Mouse (Mus musculus) layer of hippocampus, adult 8-10 months (tissue): ENCODE data around the gene Dnaic1. TPM values are rescaled to one million over a fixed set of nuclear protein-coding genes. Genes with fewer than 3 reads are reported as not detected.

Experiments
- DNase-seq, 2 experiments: peaks; one replicate each; pipeline ENCODE4 v3.0.0; 2022; ENCODE audit warnings: low spot score in 2 of 2
- total RNA-seq, 4 experiments: library from RNA; stranded (reverse); gene quantifications; 2 replicates each; pipeline ENCODE4 v1.2.4; 2022

The Dnaic1 gene
- total RNA-seq, 4 experiments from 2014 or later = 3.6 to 8.4 (median 5.9) TPM

DNA sequence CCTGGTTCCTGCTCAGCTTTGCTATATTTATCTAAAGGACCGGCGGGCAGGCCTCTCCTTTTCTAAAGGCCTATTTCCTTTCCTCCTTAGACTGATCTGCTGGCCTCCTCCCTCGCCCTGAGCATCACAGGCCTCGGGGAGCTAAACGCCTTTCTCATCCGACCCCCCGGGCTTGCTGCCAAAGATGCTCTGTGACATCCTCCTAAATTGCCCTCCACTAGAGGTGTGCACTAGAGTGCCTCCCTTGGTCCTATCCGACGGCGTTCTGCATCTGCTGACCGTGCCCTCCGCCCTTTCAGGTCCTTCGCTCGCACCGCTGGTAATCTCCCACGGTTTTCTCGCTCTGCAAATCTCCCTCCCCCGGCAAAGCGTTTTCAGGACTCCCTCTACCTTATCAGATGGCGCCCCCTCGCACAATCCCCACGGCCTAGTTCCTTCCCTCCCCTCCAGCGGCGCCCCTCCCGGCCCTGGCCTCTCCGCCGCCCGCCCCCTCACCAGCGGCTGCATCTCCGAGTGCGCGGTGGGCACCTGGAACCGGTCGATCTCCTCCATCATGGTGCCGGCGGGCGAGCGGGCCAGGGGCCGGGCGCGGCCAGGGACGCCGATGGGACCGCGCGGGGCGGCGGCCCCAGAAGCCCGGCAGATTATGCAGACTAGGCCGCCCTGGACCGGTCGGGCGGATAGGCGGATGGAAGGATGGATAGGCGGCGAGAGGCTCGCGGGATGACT lies 729 bp upstream of the Dnaic1 start:
- peak in 1 of 2 experiments; percentile 48 for DNase-seq

DNA sequence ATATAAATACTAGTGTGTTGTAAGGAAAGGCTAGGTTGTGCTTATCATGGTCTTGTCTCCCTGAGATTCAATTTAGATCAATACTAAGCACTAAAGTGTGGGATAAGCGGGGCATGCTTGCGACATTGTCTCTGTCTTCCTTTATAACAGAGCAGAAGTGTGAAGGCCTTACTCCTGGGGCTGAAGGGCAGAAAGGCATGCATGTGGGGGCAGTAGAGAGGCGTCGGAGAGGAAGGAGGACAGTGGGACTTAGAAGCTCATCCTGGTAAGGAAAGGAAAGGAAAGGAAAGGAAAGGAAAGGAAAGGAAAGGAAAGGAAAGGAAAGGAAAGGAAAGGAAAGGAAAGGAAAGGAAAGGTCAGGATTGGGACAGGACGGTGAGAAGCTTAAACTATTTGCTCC lies 1.9 kb downstream of the Dnaic1 start:
- no peak for DNase-seq

DNA sequence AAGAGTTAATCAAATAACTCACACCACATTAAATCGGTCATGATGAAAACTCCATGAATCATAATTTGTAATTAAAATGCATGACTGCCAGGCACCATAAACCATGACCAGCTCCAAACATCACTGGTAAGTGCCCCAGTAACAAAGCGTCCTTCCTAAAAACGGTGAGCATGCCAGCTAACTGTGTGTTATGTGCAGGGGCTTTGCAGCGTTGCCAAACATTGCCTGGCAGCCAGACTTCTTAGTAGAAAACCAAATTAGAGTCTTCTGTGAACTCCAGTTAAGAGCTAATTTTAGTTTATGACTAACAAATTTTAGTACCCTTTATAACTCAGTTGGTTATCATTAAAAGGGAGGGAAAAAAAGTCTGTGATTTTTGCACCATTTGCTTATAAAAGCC lies 3.9 kb downstream of the Dnaic1 start:
- DNase-seq = no peak

DNA sequence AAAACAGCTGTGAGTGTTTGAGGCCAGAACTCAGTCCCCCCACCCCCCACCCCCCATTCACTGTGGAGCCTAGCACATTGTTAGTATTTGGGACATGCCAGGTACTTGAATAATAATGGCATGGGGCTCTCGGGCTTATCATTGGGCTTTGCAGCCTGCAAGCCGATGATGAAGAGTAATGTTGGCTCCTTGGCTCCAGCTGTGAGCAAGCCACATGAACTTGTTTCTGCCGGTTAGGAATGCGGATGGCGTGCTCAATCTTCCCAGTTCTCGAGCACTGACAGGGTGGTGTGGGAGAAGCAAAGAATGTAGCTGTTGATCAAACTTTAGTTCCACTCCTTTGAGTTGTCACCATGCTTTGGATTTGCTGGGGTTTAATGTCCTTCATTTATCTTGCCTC lies 6.3 kb downstream of the Dnaic1 start:
- DNase-seq = no peak

DNA sequence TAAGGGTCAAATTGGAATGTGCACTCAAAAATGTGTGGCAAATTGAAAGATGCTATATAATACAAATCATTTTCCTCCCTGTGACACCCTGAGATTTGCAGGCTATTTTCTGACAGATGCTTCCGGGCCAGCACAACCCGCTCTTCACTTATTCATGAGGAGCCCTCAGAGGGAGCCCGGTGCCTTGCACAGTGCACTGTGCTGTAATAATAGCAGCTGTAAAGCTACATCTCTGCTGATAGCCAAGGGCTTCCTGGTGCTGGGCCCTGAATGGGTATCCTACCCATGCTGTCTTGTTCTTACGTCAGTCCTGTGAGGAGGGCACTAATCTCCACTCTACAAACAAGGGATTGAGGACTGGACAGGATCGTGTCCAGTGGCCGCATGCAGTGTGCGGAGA lies 13.8 kb downstream of the Dnaic1 start:
- no peak for DNase-seq

DNA sequence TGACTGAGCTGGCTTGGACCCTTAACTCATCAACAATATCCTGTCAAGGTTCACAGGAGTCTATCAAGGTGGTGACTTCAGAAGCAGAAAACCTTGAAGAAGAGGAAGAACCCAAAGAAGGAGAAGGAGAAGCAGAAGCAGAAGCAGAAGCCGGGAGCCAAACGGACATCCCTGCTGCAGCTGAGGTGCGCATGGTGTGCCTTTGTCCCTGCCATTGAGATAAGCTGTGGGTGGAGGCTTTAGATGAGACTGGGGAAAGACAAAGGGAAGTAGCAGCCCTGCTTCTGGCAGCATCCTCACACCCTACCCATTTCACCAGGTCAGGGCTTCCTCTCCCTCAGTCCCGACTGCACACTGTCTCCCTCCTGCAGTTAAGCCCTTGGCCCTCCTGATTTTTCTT lies 33.2 kb downstream of the Dnaic1 start:
- no peak for DNase-seq

DNA sequence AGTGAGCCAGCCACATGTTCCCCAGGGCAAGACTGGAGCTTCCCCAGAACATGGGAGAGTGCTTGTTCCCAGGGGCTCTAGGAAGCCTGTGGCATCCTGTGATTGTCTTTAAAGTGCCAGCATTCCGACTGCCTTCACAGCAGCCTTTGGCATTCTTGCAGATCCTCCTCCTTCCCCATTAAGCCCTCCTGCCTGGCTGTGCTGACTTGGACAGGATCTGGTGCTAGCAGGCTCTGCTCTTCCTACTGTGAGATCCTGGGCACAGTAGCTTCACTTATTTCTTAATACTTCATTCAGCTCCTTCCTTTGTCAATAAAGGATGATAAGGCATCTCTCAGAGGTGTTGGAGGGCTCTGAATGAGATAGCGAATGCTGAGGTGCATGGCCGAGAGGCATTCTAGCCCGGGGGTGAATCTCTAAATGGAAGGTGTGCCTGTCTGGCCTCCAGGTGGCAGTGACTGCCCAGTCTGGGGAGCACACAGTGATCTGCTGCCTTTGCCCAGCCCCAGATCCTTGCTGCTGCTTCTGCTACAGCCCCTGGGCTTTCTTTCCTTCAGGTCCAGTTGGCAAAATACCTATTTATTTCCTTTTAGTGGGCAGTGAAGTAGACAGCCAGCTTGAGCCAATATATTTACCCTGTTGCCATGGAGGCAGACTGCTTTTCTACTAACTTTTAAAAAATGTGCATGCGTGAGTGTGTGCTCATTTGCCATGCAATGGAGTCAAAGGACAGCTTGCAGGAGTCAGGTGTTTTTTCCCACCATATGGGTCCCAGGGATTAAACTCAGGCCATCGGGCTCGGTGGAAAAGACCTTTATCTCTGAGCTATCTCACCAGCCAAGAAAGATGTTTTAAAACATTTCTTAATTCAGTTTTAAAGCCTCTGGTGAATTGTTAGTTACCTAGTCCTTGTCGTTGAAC lies 35.2 kb downstream of the Dnaic1 start:
- DNase-seq = no peak

DNA sequence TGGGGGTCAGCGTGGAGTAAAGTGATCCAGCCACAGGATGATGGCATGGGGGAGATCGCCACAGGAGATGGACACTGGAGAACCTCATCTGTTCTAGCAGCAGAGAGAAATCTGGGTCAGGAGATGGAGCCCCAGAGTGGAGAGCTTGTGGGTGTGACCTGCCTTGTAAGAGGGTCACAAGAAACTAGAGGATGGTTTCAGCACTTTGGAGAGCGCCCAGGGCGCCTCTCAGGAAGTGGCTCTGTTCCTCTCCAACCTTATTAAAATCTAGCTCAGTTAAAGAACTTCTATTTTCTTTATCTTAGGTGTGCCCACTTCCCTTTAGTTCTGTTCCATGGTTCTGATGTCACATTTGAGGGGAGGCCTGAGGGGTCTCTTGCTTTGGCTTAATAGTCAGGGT lies 37.2 kb downstream of the Dnaic1 start:
- no peak for DNase-seq

DNA sequence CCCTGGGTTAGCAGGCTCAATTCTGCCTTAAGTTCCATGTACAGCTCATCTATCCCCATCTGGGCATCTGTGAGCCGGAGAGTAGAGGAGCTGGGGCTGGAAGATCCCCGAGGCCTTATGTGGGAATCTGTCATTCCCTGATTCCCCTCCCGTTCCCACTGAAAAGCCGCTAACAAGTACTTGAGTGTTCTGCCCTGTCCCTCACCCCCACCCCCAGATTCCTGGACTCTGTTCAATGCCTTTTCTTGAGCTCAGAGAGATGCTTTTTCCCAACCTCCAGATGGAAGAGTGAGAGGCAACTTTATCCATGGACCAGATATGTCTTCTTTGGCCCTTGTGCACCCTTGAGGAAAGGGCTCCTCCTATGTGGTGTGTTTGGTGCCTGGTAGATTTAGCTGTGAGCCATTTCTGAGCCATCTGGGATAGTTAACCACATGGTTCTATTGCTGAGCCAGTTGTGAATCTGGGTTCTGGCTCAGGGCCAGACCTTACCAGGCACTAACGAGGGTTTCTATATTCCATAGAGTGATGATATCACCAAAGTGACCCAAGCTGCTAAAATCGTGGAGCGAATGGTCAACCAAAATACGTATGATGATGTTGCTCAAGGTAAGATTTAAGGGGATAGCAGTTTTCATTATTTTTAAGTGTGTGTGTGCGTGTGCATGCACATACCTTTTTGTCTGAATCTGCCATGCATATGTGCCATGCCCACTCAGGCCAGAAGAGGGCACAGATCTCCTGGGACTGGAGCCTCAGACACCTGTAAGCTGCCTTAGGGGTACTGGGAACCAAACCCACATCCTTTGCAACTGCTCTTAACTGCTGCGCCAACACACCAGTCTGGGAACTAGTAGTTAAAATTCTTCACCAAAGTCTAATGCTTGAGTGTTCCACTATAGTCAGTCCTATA lies 40.4 kb downstream of the Dnaic1 start:
- DNase-seq = peak in 1 of 2 experiments; percentile 32

DNA sequence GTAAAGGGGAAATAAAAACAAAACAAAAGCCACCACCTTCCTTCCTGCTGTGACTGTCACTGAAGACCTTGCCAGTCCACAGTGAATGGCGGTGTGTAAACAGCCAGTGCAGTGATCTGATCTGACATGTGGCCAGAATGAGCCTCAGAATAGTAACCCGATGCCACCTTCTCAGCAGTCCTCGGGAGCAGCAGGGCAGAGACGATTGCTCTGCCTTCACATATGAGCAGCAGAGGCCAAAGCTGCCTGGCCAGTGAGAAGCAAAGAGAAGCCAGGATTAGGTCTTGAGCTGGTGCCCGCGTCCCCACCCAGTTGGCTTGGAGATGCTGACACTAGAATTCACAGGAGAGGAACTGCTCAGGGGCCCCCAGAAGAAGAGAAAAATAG lies 41.0 kb downstream of the Dnaic1 start:
- no peak for DNase-seq

DNA sequence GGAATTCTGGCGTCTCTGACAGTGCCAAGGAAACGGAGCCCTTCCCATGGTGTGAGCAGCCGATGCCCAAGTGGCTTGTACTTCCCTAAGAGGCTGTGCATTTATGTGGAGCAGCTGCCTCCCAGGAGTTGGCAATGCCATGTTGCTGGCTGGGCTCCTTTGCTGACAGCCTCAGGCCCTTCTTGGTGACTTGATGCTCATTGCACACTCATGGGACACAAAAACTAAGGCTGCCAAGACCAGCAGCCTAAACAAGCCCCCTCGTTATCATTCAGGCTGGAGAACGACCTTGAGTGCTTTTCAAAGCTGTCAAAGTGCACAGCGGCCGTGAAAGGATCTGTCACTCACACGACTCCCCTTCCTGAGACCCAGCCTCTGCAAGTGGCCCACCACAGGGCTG lies 42.6 kb downstream of the Dnaic1 start:
- no peak for DNase-seq

DNA sequence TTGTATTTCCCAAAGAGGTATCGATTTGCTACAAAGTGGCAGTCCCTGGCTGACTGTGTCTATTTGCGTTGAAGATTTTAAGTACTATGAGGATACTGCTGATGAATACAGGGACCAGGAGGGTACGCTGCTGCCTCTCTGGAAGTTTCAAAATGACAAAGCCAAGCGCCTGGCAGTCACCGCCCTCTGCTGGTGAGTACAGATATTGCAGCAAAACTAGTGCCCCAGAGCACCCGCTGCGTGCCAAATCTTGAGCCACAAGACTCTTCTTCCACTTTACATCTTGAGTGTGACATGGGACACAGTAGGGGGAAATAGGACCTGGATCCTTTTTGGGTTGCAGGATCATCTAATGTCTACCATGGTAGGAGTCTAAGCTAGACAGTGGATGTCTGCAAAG lies 44.6 kb downstream of the Dnaic1 start:
- peak; percentile 75 to 91 for DNase-seq

DNA sequence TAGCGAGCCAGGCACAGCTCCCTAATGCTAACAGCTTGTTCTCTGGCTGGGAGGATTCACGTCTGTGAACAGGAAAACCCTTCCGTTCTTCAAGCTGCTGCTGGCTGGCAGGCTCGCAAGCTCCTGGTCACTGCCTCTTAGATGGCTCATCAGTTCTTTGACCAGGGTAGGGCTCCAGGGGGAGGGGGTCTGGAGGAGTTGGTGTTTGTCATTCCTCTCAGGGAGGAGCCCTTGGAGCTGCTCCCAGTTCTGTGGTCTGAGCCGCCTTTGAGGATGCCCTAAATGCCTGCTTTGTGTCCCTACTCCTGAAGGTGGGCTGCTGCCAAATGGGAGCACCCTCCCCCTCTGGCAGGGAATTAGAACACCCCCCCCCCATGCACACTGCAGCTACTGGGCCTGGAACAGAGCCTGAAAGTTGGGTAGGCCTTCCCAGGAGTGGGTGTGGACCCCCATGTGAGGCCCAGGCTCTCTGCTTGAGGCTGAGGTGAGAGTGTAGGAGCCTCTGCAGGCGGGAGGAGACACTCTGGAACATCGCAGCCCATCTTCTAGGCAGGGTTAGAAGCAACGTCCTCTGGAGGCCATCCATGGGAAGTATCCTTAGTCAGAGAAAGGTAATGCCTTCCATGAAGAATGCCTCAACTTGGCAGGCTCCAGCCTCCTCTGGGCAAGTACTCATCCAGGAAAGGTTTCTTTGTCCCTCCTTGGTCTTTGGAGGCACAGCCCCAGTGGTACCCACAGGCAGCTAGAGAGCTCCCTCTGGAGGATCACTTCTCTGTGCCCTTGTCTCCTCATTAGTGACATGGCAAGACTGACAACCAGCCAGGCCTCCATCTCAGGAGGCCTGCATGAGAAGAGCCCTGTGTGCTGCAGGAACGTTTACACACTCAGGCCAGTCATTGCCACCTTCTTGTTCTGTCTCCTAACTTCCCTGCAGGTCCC lies 46.4 kb downstream of the Dnaic1 start:
- peak; percentile 87 to 92 for DNase-seq

DNA sequence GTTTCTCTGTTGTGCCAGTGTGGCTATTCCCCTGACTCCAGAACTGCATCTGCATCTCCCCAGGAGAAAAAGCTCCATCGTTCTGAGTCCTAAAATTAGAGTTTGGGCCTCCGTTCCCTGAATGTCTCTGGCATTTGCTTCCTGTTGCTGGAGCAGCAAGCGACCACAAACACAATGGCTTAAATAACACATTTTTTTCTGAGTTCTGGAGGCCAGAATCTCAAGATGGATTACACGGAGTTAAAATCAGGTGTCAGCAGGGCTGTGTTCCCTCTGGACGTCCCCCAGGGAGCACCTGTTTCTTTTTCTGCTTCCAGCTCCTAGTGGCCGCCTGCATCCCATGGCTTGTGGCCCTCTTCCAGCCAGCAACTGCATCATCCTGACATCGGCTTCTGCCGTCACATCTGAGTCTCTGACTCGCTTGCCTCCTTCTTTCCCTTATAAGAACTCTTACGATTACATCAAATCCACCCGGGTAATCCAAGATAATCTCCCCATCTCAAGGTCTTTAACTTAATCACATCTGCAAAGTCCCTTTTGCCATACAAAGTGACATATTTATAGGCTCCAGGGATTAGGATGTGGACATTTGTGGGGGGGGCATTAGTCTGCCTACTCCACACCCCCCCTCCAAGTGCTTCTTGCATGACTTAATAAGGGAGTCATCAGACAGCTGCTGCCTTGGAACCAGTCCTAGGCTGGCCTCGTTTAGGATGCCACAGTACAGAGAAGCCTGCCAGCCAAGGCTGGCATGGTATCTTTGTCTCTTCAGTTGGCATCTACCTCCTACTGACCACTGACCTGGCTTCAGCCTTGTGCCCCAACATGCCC lies 49.6 kb downstream of the Dnaic1 start:
- DNase-seq = peak; percentile 64 to 68

DNA sequence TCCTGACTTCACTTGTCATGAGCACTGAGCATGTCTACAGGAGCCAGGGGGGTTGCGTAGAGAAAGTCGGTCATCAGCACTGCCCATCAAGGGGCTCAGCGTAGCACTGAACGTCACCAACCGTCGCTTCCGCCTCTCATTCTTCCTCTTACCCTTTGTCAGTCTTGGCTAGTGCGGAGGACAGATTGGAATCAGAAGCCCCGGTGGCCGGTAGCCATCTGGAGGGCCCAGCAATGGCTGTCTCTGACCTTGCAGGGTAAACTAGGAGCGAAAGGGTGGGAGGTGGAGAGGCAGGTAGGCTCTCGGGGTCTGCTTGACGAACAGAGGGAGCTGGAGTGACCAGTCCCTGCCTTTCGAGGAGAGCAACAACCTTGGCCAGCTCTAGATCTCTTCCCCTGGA lies 52.5 kb downstream of the Dnaic1 start:
- no peak for DNase-seq

DNA sequence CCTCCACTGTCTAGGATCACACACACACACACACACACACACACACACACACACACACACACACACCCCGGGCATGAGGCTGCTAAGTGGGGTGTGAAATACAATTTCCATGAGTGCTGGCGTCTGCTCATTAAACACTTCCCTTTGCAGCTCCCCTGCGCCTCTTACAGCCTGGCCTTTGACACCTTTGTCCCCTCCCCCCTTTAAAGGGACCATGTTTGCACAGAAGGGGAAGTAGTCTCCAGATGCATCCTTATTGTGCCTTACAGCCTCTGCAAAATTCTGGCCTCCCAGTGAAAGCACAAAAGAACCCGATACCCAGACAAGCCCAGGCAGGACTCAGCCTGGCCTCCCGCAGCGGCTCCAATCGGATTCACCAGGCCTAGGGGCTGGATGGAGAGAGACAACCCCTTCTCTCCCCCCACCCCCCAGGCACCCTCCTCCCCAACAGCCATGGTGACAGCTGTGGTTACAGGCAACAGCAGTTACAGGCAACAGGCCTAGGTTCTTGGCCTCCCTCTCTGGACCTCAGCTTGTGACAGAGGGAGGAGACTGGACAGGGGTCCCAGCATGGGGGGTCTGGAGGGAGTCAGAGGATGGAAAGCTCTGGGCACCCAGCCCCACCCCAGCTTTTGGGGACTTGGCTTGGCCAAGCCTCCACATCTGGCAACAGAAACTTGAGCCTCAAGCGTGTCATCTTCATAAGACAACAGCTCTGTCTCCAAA lies 58.8 kb downstream of the Dnaic1 start:
- DNase-seq = no peak

DNA sequence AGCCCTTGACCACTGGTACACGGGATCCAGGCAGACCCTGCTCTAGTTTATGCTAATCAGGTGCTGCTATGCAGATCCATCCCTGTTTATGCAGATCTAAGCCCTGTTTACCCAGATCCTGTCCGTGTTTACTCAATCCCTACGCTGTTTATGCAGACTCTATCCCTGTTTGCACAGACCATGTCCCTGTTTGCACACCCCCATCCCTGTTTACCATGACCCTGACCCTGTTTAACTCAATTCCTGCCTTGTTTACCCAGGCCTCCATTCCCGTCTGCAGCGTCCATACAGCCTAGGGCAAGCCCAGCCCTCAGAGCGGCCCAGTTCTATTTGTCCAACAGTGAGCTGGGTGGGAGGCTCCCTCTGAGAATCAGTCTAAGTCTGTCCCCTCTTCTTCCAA lies 60.6 kb downstream of the Dnaic1 start:
- no peak for DNase-seq

DNA sequence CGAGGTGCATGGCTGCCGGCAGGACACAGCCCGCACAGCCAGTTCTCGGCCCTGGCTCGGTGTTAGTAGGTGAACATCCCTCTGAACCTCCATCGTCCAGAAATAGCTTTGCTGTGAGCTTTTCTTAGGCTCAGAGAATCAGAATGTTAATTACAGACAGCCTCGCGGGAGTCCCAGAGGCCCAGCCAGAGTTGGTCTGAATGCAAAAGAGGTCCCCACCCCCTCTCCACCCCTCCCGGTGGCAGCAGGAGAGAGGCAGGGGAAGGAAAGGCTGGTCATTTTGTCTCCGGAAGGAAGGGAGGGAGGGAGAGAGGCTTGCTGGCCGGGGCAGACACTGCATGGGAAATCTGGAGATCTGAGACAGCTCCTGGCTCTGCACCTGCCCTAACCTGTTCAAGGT lies 61.8 kb downstream of the Dnaic1 start:
- peak; percentile 38 to 62 for DNase-seq

DNA sequence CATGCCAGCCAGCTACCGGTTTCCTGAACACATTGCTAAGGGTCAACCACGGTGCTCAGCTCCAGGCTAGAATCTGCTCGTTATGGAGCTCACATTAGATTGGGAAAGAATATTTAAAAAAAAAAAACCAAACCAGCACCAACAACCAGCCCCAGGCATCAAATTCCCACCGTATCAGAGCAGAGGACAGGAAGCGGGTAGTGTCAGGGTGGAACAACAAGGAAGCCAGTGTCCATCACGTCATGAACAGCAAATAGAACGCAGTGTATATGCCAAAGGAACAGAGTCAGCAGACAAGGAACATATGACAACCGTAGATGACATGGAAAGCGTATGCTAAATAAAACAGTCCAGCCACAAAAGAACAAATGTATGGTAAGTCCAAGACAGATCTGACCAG lies 63.4 kb downstream of the Dnaic1 start:
- DNase-seq = no peak
